Mouse (Mus musculus): Measurements from ENCODE around the gene Aspa. TPM values are rescaled to one million over a fixed set of nuclear protein-coding genes. Genes with fewer than 3 reads are reported as not detected.

The Aspa gene
- polyA plus RNA-seq, 2 experiments, result 2.2 to 2.5 TPM

DNA sequence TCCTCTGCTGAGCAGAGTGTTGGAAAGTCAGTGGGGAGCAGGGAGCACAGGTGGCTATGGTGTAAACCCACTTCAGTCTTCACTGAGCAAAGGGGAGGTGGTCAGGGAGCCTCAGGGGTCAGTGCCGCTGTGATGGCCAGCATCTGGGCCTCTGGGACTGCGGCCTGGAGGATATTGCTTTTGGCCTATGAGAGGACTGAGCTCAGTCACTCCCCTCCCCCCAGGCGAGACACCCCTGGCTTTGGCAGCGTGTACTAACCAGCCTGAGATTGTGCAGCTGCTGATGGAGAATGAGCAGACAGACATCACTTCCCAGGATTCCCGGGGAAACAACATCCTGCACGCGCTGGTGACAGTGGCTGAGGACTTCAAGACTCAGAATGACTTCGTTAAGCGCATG lies 46.0 kb downstream of the Aspa start:
- H3K4me2 ChIP-seq (ENCODE audit: low read depth), result no peak overlapping the region
- no peaks in the 10 kb centered on the region for H3K36me3 ChIP-seq (replicated peaks; ENCODE audit: control insufficient read depth, insufficient read depth, low read depth)
- no peak overlapping the region for H3K27ac ChIP-seq
- DNase-seq (ENCODE audit: low read depth in 3 of 3, low spot score in 3 of 3) (no peak), ATAC-seq (ENCODE audit: insufficient read depth) (no peak)
- H3K9ac ChIP-seq (replicated peaks), result no peak overlapping the region
- H3K9me3 ChIP-seq (ENCODE audit: control insufficient read depth, low read length), result no peaks in the 10 kb centered on the region
- H3K4me1 ChIP-seq (replicated peaks; ENCODE audit: control insufficient read depth in 2 of 2, insufficient read depth in 2 of 2, low read length in 1 of 2), result no peaks in the 10 kb centered on the region
- 64% methylated on average over 9 of the region's 9 CpGs for WGBS (ENCODE audit: insufficient replicate concordance)
- no peak overlapping the region for H3K4me3 ChIP-seq (ENCODE audit: insufficient read depth in 1 of 2, low read depth in 2 of 2, low read length in 2 of 2)
- no peaks in the 10 kb centered on the region for H3K27me3 ChIP-seq (ENCODE audit: control insufficient read depth, insufficient read depth, low read length)
- TF ChIP-seq EP300 (IDR thresholded peaks at IDR 0.05; ENCODE audit: low read depth) (no peak), CTCF (IDR thresholded peaks at IDR 0.05; ENCODE audit: low read depth) (no peak)

DNA sequence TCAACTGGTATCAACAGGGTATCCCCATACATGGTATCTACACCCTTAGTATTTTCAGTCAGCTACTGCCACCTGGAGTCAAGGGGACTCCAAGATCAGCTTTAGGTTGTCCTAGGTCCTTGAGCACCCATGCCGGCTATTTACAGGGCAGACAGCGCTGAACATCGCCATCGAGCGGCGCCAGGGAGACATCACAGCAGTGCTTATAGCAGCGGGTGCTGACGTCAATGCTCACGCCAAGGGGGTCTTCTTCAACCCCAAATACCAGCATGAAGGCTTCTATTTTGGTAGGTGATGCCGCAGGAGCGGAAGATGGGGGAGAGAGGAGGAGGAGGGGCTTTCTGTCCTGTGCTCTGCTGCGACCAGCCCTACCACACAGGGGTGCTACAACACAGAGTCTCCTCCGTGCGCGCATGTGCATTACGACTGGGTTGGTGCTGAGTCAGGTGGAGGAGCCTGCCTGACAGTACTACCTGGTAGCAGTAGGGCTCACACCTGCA lies 47.8 kb downstream of the Aspa start:
- TF ChIP-seq CTCF (IDR thresholded peaks at IDR 0.05; ENCODE audit: low read depth) (peak; percentile 64), EP300 (IDR thresholded peaks at IDR 0.05; ENCODE audit: low read depth) (no peak)
- DNase-seq (ENCODE audit: low read depth in 3 of 3, low spot score in 3 of 3) (peak in 1 of 3 experiments; percentile 6), ATAC-seq (ENCODE audit: insufficient read depth) (peak; percentile 61; the same call in 1 of the 2 replicates)
- no peaks in the 10 kb centered on the region for H3K36me3 ChIP-seq (replicated peaks; ENCODE audit: control insufficient read depth, insufficient read depth, low read depth)
- H3K4me3 ChIP-seq (ENCODE audit: insufficient read depth in 1 of 2, low read depth in 2 of 2, low read length in 2 of 2), result peak overlapping the region in 1 of 2 experiments; percentile 9; a peak in 1 of 4 replicates
- WGBS (ENCODE audit: insufficient replicate concordance), result 3% methylated on average over 16 of the region's 16 CpGs
- no peak overlapping the region; the same call in 1 of the 2 replicates for H3K4me2 ChIP-seq (ENCODE audit: low read depth)
- H3K27ac ChIP-seq, result no peak overlapping the region
- no peaks in the 10 kb centered on the region for H3K9me3 ChIP-seq (ENCODE audit: control insufficient read depth, low read length)
- H3K9ac ChIP-seq (replicated peaks), result no peak overlapping the region
- H3K4me1 ChIP-seq (replicated peaks; ENCODE audit: control insufficient read depth in 2 of 2, insufficient read depth in 2 of 2, low read length in 1 of 2), result no peaks in the 10 kb centered on the region
- H3K27me3 ChIP-seq (ENCODE audit: control insufficient read depth, insufficient read depth, low read length), result no peaks in the 10 kb centered on the region

DNA sequence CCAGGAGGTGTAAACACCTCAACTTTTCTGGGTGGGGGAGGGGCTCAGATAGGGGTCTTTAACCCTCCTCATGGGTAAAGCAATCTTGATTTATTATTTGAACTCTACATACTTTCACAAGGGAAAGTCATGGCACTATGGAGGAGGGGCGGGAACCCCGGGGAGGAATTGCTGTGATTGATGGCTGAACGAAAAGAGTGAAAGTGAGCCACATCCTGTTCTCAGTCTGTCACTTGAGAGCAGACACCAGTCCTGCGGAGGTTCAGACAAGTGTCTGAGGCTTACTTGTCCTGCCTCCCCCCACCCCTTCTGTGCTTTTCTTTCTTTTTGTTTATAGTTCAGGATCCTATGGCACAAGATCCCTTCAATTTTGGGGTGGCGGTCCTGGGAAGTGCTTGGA lies 48.7 kb downstream of the Aspa start:
- H3K4me1 ChIP-seq (replicated peaks; ENCODE audit: control insufficient read depth in 2 of 2, insufficient read depth in 2 of 2, low read length in 1 of 2), result no peaks in the 10 kb centered on the region
- DNase-seq (ENCODE audit: low read depth in 3 of 3, low spot score in 3 of 3), result no peak
- ATAC-seq (ENCODE audit: insufficient read depth), result no peak
- WGBS (ENCODE audit: insufficient replicate concordance), result 31% methylated on average over 5 of the region's 5 CpGs
- no peak overlapping the region for H3K27ac ChIP-seq
- no peaks in the 10 kb centered on the region for H3K36me3 ChIP-seq (replicated peaks; ENCODE audit: control insufficient read depth, insufficient read depth, low read depth)
- H3K4me2 ChIP-seq (ENCODE audit: low read depth), result no peak overlapping the region
- no peak for TF ChIP-seq EP300 (IDR thresholded peaks at IDR 0.05; ENCODE audit: low read depth)
- TF ChIP-seq CTCF (IDR thresholded peaks at IDR 0.05; ENCODE audit: low read depth), result no peak
- H3K4me3 ChIP-seq (ENCODE audit: insufficient read depth in 1 of 2, low read depth in 2 of 2, low read length in 2 of 2), result no peak overlapping the region
- no peaks in the 10 kb centered on the region for H3K9me3 ChIP-seq (ENCODE audit: control insufficient read depth, low read length)
- no peak overlapping the region for H3K9ac ChIP-seq (replicated peaks)
- no peaks in the 10 kb centered on the region for H3K27me3 ChIP-seq (ENCODE audit: control insufficient read depth, insufficient read depth, low read length)

DNA sequence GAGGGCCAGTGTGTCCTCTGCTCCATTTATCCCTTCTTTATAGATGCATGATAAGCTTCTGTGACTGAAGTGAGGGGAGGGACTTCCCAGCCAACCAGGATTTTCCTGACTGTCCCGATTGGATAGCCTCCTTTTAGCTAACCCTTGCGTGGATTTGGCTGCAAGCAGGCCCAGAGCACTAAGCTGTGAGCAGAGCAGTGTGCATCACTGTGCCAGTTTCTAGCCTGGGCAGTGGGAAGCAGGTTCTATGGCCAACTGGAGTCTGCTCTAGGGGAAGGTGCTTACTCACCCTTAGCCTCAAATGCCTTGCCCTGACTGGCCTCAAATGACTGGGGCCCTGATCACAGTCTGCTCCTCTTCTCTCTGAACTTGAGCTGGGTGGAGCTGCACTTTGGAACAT lies 54.6 kb downstream of the Aspa start:
- no peak overlapping the region for H3K4me3 ChIP-seq (ENCODE audit: insufficient read depth in 1 of 2, low read depth in 2 of 2, low read length in 2 of 2)
- H3K27ac ChIP-seq, result no peak overlapping the region
- DNase-seq (ENCODE audit: low read depth in 3 of 3, low spot score in 3 of 3), result no peak
- H3K9me3 ChIP-seq (ENCODE audit: control insufficient read depth, low read length), result no peaks in the 10 kb centered on the region
- H3K9ac ChIP-seq (replicated peaks), result no peak overlapping the region
- no peaks in the 10 kb centered on the region for H3K36me3 ChIP-seq (replicated peaks; ENCODE audit: control insufficient read depth, insufficient read depth, low read depth)
- no peak overlapping the region for H3K4me2 ChIP-seq (ENCODE audit: low read depth)
- ATAC-seq (ENCODE audit: insufficient read depth), result no peak
- H3K4me1 ChIP-seq (replicated peaks; ENCODE audit: control insufficient read depth in 2 of 2, insufficient read depth in 2 of 2, low read length in 1 of 2), result no peaks in the 10 kb centered on the region
- 25% methylated on average over 2 of the region's 2 CpGs for WGBS (ENCODE audit: insufficient replicate concordance)
- no peak for TF ChIP-seq CTCF (IDR thresholded peaks at IDR 0.05; ENCODE audit: low read depth)
- no peaks in the 10 kb centered on the region for H3K27me3 ChIP-seq (ENCODE audit: control insufficient read depth, insufficient read depth, low read length)

DNA sequence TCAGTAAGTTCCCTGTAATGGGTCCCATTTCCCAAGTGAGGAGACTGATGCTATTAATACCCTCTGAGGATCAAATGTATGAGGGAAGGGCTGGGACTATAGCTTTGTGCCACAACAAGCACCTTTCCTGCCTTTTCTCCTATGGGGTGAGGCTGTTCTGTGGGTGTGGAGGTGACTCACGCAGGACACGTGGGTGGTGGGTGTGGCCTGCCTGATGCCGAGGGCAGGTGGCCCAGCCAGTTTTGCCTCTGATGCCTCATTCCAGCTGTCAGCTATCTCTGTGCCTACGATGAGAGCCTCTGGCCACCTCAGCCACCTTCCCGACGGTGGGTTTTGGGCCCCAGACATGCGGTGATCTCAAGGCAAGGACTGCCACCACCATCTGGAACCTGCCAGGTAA lies 62.1 kb downstream of the Aspa start, which contains the start of gene Trpv3:
TSS of gene Trpv3 (plus strand) at position 122 of the 400 bp plus-strand sequence.
- TF ChIP-seq CTCF (IDR thresholded peaks at IDR 0.05; ENCODE audit: low read depth), result no peak
- no peak for TF ChIP-seq EP300 (IDR thresholded peaks at IDR 0.05; ENCODE audit: low read depth)
- ATAC-seq (ENCODE audit: insufficient read depth) (no peak), DNase-seq (ENCODE audit: low read depth in 3 of 3, low spot score in 3 of 3) (no peak)
- H3K4me1 ChIP-seq (replicated peaks; ENCODE audit: control insufficient read depth in 2 of 2, insufficient read depth in 2 of 2, low read length in 1 of 2), result 0 out of 4 replicates have a peak, but pooled peaks cover 0 to 2% of the 10 kb centered on the region in 2 experiments
- H3K4me3 ChIP-seq (ENCODE audit: insufficient read depth in 1 of 2, low read depth in 2 of 2, low read length in 2 of 2), result no peak within 1 kb of the TSS
- H3K27me3 ChIP-seq (ENCODE audit: control insufficient read depth, insufficient read depth, low read length), result no peaks in the 10 kb centered on the region
- no peak within 1 kb of the TSS for H3K9ac ChIP-seq (replicated peaks)
- H3K9me3 ChIP-seq (ENCODE audit: control insufficient read depth, low read length), result no peaks in the 10 kb centered on the region
- 64% methylated on average over 7 of the region's 7 CpGs for WGBS (ENCODE audit: insufficient replicate concordance)
- H3K4me2 ChIP-seq (ENCODE audit: low read depth), result no peak within 1 kb of the TSS
- no peak within 1 kb of the TSS for H3K27ac ChIP-seq
- H3K36me3 ChIP-seq (replicated peaks; ENCODE audit: control insufficient read depth, insufficient read depth, low read depth), result no peaks in the 10 kb centered on the region
